Mouse (Mus musculus): ENCODE results near the gene Capza3.

Gene Capza3

DNA sequence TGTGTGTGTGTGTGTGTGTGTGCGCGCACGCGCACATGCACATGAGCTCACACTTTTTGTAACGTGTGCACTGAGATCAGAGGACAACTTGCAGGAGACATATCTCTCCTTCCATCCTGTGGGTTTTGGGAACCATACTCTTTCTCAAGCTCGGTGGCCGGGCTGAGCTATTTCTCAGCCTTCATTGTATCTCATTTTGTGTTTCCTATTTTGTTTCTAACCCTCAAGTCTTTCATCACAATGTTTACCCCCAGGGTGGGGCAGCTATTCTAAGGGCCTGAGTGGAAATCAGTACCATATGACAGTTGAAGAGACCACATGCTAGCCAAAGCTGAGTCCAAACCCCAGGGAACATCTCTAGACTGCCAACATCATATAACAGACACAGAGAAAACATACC, at the start of gene Capza3:
Capza3 (plus strand) TSS at position 301 of the 400 bp plus-strand sequence.
- no peak for DNase-seq

DNA sequence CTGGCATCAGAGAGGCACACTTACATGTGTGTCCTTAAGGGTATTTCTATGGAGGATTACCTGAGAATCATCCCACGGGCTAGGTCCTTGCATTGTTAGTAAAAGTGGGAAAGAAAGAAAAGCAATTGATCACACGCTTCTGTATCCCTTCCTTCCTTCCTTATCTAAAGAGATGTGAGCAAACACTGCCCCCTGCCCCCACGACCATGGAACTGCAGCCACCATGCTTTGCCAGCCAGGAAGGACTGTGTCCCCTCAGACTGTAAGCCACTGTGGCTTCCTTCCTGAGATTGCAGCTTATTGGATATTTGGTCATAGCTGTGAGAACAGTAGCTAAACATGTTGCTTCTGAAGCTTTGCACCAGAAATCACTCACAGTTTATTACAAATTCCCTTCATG, 35.9 kb upstream of the Capza3 start:
- no peak for DNase-seq

DNA sequence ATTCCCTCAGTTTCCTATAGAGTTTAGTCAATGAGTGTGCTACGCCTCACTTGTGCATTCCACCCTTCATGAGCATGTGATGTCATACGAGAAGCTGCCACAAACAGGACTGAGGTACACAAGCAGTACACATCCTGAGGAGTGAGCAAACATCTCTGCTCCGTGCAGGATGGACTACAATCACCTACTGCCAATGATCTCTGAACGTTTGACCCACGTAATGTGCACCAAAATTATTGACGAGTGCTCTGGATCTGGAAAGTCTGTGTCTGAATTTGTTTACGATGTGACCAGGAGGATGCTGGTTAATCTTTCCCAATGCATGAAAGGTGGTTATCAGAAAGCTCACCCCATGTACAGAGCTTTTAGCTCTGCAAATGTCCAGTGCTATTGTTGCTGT, 16.6 kb upstream of the Capza3 start:
- no peak for DNase-seq

DNA sequence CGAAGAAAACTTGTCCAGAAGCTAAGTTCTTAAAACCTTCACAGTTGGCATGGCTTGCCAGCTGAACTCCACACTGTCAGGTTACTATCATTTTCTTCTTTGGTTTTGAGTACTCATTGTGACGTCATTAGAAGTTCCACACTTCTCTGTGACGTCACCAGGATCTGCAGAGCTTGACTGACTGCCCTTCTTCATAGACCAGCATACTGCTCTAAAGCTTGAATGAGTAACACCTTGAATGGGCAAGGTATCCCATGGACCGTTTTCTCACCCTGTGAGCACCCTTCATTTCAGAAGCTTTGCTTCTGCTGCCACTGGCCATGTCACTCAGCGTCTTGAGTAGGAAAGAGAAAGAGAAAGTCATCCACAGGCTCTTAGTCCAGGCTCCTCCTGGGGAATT, 305 bp downstream of the Capza3 start, which contains the start of gene Plcz1:
Plcz1 (minus strand) TSS at position 101 of the 400 bp plus-strand sequence.
- no peak for DNase-seq

DNA sequence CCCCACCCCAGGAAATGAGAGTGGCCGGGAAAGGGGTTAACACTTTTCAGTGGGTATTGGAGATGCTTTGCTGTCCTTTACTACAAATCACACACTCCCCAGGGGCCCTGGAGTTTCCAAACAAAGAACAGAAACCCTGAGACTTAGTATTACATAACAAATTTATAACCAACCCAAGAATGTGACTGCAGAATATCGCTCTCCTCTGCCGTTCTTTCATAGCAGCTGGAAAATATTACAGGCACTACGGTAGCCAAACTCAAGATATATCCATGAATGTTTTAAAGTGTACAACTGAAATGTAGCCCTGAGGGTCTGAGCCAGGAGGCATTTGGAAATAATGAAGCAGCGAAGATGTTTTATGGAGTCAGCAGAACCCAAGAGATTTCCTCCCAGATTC, 10.4 kb downstream of the Capza3 start:
- DNase-seq, result no peak

DNA sequence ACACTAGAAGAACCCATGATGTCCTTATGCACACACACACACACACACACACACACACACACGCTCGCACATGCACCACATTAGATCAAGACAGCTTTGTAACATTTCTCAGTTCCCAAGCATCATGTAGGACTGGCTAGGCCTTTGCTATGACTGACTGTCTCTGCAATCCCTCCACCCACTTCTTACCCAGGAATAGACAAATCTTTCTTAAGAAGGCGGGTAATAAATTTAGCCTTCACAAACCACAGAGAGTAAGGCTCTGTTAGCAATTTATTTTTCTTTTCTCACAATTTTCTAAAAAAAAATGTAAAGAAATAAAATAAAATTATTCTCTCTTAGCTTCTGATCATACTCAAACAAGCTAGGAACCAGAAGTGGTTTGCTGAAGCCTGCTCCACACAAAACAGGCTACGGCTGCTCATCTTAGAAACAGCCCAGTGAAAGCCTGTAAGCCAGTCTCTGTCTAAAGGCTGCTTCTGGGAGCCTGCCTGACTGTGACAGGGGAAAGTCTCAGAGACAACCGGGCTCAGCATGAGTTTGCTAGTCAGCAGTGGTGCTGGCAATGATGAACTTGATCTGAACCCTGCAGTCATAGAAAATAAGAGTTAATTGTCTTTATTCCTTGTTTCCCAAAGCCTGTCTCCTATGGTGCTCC, 13.3 kb downstream of the Capza3 start:
- DNase-seq, result no peak

DNA sequence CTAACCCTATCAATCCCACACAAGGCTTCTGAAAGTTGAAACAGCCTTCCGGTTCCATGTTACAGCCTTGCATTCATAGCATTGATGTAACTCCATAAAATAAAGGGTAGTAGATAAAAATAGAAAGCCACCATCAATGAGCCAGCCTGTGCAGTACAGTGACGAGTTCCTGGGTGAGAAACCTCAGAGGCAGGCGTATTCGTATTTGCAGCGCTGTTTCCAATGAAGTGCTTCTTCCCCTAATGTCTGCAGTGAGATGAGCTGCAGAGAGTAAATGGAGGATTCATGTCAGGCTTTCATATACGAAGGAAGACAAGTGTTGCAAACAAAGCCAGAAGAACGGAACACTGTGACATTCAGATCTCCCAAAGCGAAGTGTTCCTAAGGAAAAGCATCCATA, 28.1 kb downstream of the Capza3 start:
- no peak for DNase-seq

DNA sequence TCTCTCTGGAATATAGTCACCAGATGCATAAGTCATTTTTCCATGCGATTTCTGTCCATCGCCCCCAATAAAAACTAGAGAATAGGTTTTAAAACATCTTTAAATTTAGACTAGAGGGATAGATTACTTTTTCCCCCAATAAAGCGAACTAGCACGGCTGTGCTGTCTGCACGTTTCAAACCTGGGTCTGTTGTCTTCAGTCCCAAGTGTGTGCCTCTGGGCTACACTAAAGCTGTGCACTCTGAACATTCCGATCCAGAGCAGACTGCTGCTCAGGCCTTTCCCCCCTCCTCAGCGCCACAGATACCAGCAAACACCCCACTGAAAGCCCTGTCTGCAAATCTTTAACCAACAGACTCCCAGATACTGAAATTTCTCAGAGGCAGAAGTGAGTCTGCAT, 39.9 kb downstream of the Capza3 start:
- no peak for DNase-seq

DNA sequence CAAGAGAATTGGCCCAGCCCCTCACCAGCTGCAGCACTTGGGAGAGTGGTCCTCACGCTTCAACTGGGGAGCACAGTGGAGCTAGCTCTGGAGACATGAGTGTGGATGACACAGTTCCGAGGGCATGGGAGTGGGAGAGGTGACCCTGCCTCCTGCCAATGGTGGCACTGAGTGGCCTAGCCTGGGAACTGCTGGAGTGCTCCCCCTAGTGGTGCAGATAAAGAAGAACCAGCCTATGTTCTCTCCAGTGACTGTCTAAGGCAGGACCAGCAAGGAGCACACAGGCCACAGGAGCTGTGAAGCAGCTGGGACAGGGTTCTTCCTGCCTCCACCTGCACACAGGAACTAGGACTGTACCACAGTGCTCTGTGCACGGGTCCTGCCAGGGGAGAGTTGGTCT, 40.7 kb downstream of the Capza3 start:
- no peak for DNase-seq

DNA sequence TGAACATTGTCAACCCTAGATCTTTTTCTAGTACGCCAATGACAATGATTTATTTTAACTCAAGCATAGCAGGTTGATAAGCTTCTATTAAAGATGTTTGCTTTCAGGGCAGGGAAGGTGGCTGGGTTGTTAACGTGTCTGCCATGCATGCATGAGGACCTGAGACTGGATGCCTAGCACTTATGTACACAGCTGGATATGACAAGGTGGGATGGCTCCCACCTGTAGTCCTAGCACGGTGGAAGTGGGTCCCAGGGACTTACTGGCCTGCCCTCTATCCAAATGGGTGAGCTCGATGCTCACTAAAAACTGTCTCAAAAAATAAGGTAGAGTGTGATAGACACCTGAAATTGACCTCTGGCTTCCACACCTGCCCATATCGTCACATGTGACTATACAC, 48.8 kb downstream of the Capza3 start:
- DNase-seq, result no peak
